Mouse (Mus musculus): ENCODE results near the gene Vangl2. TPM values are rescaled to one million over a fixed set of nuclear protein-coding genes. Genes with fewer than 3 reads are reported as not detected.
"Not testable (repeated sequence)": the region's sequence is repeated elsewhere in the genome, so short reads cannot be mapped to it uniquely, and the experiment has no call there.

Vangl2 gene
- polyA plus RNA-seq, 1 experiment from 2014 or later = 6.8 TPM

- 89% methylated on average over 2 of the region's 2 CpGs for WGBS
- no peaks in the 10 kb centered on the region for H3K27me3 ChIP-seq (replicated peaks; ENCODE audit: control insufficient read depth, insufficient read depth, low read length)
- H3K27ac ChIP-seq (ENCODE audit: low read length) = no peak overlapping the region
- H3K9me3 ChIP-seq (ENCODE audit: control insufficient read depth, low read length) = no peaks in the 10 kb centered on the region
- H3K4me3 ChIP-seq (ENCODE audit: low read length) = no peak overlapping the region
- no peaks in the 10 kb centered on the region for H3K36me3 ChIP-seq (ENCODE audit: control insufficient read depth, insufficient read depth, low read length)
- no peak overlapping the region for H3K4me2 ChIP-seq (ENCODE audit: low read depth, low read length)
- ATAC-seq = no peak
- H3K9ac ChIP-seq (ENCODE audit: low read depth, low read length) = no peak overlapping the region
- H3K4me1 ChIP-seq (ENCODE audit: control insufficient read depth, insufficient read depth, low read length) = no peaks in the 10 kb centered on the region
Observed at GRCm38 (mm10) chr1:171977891-171978290, 50.4 kb downstream of the Vangl2 start.

DNA sequence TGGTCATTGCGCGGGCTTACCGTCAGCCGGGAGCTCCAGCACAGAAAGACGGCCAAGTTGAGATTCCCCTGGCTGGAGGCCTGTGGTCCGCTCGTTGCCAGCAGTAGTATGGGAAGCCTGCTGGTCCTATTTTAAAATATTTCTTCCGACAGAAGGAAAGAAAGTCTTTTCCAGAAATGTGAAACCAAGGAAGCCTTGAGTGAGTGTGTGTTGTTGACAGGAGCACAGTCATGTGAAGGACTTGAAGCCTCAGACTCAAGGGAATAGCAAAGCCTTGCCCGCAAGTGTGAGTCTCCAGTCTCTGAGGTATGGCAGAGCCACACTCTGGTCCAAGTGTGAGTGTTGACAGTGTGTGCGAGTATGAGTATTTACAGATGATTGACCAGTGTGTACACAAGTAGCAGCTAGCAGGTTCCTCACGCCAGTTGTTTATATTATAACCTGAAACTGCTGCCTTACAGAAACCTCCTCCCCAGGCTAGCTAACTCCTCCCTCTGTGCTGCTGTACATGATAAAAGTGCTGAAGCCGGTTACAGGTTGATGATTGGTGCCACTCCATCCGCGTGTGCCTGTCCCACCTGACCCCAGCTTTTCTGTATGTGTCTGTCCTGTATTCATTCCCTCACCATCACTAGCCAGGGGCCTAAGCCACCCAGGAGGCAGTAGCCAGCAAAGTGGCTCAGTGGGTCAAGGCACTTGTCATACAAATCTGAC, 51.3 kb downstream of the Vangl2 start:
- H3K9ac ChIP-seq (ENCODE audit: low read depth, low read length) = no peak overlapping the region
- no peaks in the 10 kb centered on the region for H3K36me3 ChIP-seq (ENCODE audit: control insufficient read depth, insufficient read depth, low read length)
- 81% methylated on average over 14 of the region's 14 CpGs for WGBS
- H3K4me2 ChIP-seq (ENCODE audit: low read depth, low read length) = no peak overlapping the region
- no peak for ATAC-seq
- H3K4me3 ChIP-seq (ENCODE audit: low read length) = no peak overlapping the region
- H3K27me3 ChIP-seq (replicated peaks; ENCODE audit: control insufficient read depth, insufficient read depth, low read length) = no peaks in the 10 kb centered on the region
- H3K27ac ChIP-seq (ENCODE audit: low read length) = no peak overlapping the region
- no peaks in the 10 kb centered on the region for H3K9me3 ChIP-seq (ENCODE audit: control insufficient read depth, low read length)
- H3K4me1 ChIP-seq (ENCODE audit: control insufficient read depth, insufficient read depth, low read length) = no peaks in the 10 kb centered on the region

GRCm38 (mm10) chr1:171975831-171976230, 52.4 kb downstream of the Vangl2 start:
- Histone ChIP-seq H3K9me3 (ENCODE audit: control insufficient read depth, low read length) (no peaks in the 10 kb centered on the region), H3K4me2 (ENCODE audit: low read depth, low read length) (no peak overlapping the region), H3K36me3 (ENCODE audit: control insufficient read depth, insufficient read depth, low read length) (no peaks in the 10 kb centered on the region), H3K9ac (ENCODE audit: low read depth, low read length) (no peak overlapping the region), H3K4me1 (ENCODE audit: control insufficient read depth, insufficient read depth, low read length) (no peaks in the 10 kb centered on the region), H3K27ac (ENCODE audit: low read length) (no peak overlapping the region), H3K4me3 (ENCODE audit: low read length) (no peak overlapping the region), H3K27me3 (replicated peaks; ENCODE audit: control insufficient read depth, insufficient read depth, low read length) (no peaks in the 10 kb centered on the region)
- ATAC-seq = no peak
- WGBS = 85% methylated on average over 4 of the region's 4 CpGs

- ATAC-seq = no peak
- Histone ChIP-seq H3K9ac (ENCODE audit: low read depth, low read length) (no peak overlapping the region), H3K27ac (ENCODE audit: low read length) (no peak overlapping the region), H3K4me2 (ENCODE audit: low read depth, low read length) (no peak overlapping the region), H3K27me3 (replicated peaks; ENCODE audit: control insufficient read depth, insufficient read depth, low read length) (no peaks in the 10 kb centered on the region), H3K9me3 (ENCODE audit: control insufficient read depth, low read length) (no peaks in the 10 kb centered on the region), H3K4me3 (ENCODE audit: low read length) (no peak overlapping the region), H3K4me1 (ENCODE audit: control insufficient read depth, insufficient read depth, low read length) (no peaks in the 10 kb centered on the region), H3K36me3 (ENCODE audit: control insufficient read depth, insufficient read depth, low read length) (no peaks in the 10 kb centered on the region)
- WGBS = 87% methylated on average over 9 of the region's 9 CpGs
Observed at GRCm38 (mm10) chr1:171975377-171975776, 52.9 kb downstream of the Vangl2 start.

- H3K4me1 ChIP-seq (ENCODE audit: control insufficient read depth, insufficient read depth, low read length); H3K4me2 ChIP-seq (ENCODE audit: low read depth, low read length); H3K4me3 ChIP-seq (ENCODE audit: low read length); H3K27ac ChIP-seq (ENCODE audit: low read length); H3K9me3 ChIP-seq (ENCODE audit: control insufficient read depth, low read length); H3K27me3 ChIP-seq (replicated peaks; ENCODE audit: control insufficient read depth, insufficient read depth, low read length); H3K36me3 ChIP-seq (ENCODE audit: control insufficient read depth, insufficient read depth, low read length); ATAC-seq; H3K9ac ChIP-seq (ENCODE audit: low read depth, low read length): not testable (repeated sequence)
- WGBS = 96% methylated on average over 2 of the region's 2 CpGs
Observed at GRCm38 (mm10) chr1:171974361-171974760, 53.9 kb downstream of the Vangl2 start.

GRCm38 (mm10) chr1:171970854-171971586, 57.2 kb downstream of the Vangl2 start:
- H3K9me3 ChIP-seq (ENCODE audit: control insufficient read depth, low read length) = no peaks in the 10 kb centered on the region
- no peak overlapping the region for H3K4me3 ChIP-seq (ENCODE audit: low read length)
- no peak overlapping the region for H3K4me2 ChIP-seq (ENCODE audit: low read depth, low read length)
- WGBS = 62% methylated on average over 10 of the region's 10 CpGs
- no peak overlapping the region for H3K27ac ChIP-seq (ENCODE audit: low read length)
- no peaks in the 10 kb centered on the region for H3K27me3 ChIP-seq (replicated peaks; ENCODE audit: control insufficient read depth, insufficient read depth, low read length)
- no peak overlapping the region for H3K9ac ChIP-seq (ENCODE audit: low read depth, low read length)
- no peaks in the 10 kb centered on the region for H3K36me3 ChIP-seq (ENCODE audit: control insufficient read depth, insufficient read depth, low read length)
- no peaks in the 10 kb centered on the region for H3K4me1 ChIP-seq (ENCODE audit: control insufficient read depth, insufficient read depth, low read length)
- ATAC-seq = no peak

DNA sequence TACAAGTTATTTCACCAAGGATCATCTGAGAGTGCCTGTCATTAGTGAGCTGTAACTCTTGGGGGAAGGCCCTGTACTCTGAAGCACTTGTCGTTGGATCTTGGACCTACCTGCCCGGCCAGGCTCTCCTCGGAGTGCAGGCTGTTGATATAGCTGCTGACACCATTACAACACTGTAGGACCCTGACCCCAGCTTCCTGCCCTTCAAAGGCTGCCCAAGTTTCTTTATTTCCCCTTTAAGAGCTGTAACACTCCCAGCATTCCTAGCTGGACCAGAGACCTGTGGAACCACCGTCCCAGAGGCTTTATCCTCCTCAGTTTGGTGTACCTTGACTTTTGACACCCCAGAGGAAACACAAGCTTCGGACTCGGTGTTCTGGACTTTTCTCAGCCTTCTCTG, 59.0 kb downstream of the Vangl2 start:
- Histone ChIP-seq H3K9ac (ENCODE audit: low read depth, low read length) (no peak overlapping the region), H3K27me3 (replicated peaks; ENCODE audit: control insufficient read depth, insufficient read depth, low read length) (no peaks in the 10 kb centered on the region), H3K4me3 (ENCODE audit: low read length) (no peak overlapping the region), H3K27ac (ENCODE audit: low read length) (no peak overlapping the region), H3K4me1 (ENCODE audit: control insufficient read depth, insufficient read depth, low read length) (no peaks in the 10 kb centered on the region), H3K36me3 (ENCODE audit: control insufficient read depth, insufficient read depth, low read length) (no peaks in the 10 kb centered on the region), H3K9me3 (ENCODE audit: control insufficient read depth, low read length) (no peaks in the 10 kb centered on the region), H3K4me2 (ENCODE audit: low read depth, low read length) (no peak overlapping the region)
- 81% methylated on average over 6 of the region's 6 CpGs for WGBS
- ATAC-seq = no peak

- Histone ChIP-seq H3K9me3 (ENCODE audit: control insufficient read depth, low read length) (no peaks in the 10 kb centered on the region), H3K36me3 (ENCODE audit: control insufficient read depth, insufficient read depth, low read length) (no peaks in the 10 kb centered on the region), H3K4me1 (ENCODE audit: control insufficient read depth, insufficient read depth, low read length) (no peaks in the 10 kb centered on the region), H3K27me3 (replicated peaks; ENCODE audit: control insufficient read depth, insufficient read depth, low read length) (no peaks in the 10 kb centered on the region), H3K27ac (ENCODE audit: low read length) (no peak overlapping the region), H3K4me3 (ENCODE audit: low read length) (no peak overlapping the region), H3K9ac (ENCODE audit: low read depth, low read length) (no peak overlapping the region), H3K4me2 (ENCODE audit: low read depth, low read length) (no peak overlapping the region)
- no peak for ATAC-seq
- WGBS = 78% methylated on average over 6 of the region's 6 CpGs
Observed at GRCm38 (mm10) chr1:171966054-171966790, 62.0 kb downstream of the Vangl2 start.

DNA sequence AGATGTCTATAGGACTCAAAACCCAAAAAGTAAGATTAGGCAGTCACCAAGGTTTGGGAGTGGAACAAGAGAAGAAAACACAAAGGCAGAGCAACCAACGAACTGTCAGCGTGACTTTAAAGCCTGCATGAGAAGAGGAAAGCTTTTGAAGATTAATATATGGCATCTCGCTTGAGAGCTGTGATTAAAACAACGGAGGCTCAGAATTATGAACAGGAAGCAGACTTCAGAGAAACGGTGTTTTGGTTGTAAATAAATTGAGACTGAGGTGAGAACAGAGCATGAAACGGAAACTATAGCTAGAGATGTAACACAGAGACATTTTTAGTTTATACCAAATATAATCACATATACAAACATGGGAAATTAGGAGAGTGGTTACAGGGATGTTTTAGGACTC, 64.6 kb downstream of the Vangl2 start:
- Histone ChIP-seq H3K4me2 (ENCODE audit: low read depth, low read length) (no peak overlapping the region), H3K4me1 (ENCODE audit: control insufficient read depth, insufficient read depth, low read length) (no peaks in the 10 kb centered on the region), H3K27ac (ENCODE audit: low read length) (no peak overlapping the region), H3K4me3 (ENCODE audit: low read length) (no peak overlapping the region), H3K27me3 (replicated peaks; ENCODE audit: control insufficient read depth, insufficient read depth, low read length) (no peaks in the 10 kb centered on the region), H3K36me3 (ENCODE audit: control insufficient read depth, insufficient read depth, low read length) (no peaks in the 10 kb centered on the region), H3K9ac (ENCODE audit: low read depth, low read length) (no peak overlapping the region), H3K9me3 (ENCODE audit: control insufficient read depth, low read length) (no peaks in the 10 kb centered on the region)
- no peak for ATAC-seq
- WGBS = 62% methylated on average over 6 of the region's 6 CpGs
